Mouse (Mus musculus): ENCODE measurements around the gene Ano6. TPM values are rescaled to one million over a fixed set of nuclear protein-coding genes. Genes with fewer than 3 reads are reported as not detected.
A peak's percentile ranks its signal among the peaks of the same experiment; 100 is the strongest.

The Ano6 gene
- polyA plus RNA-seq, 2 experiments, result 4.7 to 6.3 TPM

- no peaks in the 10 kb centered on the region for H3K9me3 ChIP-seq (ENCODE audit: control insufficient read depth, low read length)
- DNase-seq (ENCODE audit: low read depth in 3 of 3, low spot score in 3 of 3) (no peak), ATAC-seq (ENCODE audit: insufficient read depth) (no peak)
- no peak overlapping the region for H3K4me3 ChIP-seq (ENCODE audit: insufficient read depth in 1 of 2, low read depth in 2 of 2, low read length in 2 of 2)
- H3K27ac ChIP-seq, result no peak overlapping the region
- H3K36me3 ChIP-seq (replicated peaks; ENCODE audit: control insufficient read depth, insufficient read depth, low read depth), result no peaks in the 10 kb centered on the region
- TF ChIP-seq CTCF (IDR thresholded peaks at IDR 0.05; ENCODE audit: low read depth) (no peak), EP300 (IDR thresholded peaks at IDR 0.05; ENCODE audit: low read depth) (no peak)
- H3K4me2 ChIP-seq (ENCODE audit: low read depth), result no peak overlapping the region
- no peaks in the 10 kb centered on the region for H3K27me3 ChIP-seq (ENCODE audit: control insufficient read depth, insufficient read depth, low read length)
- no peak overlapping the region for H3K9ac ChIP-seq (replicated peaks)
- H3K4me1 ChIP-seq (replicated peaks; ENCODE audit: control insufficient read depth in 2 of 2, insufficient read depth in 2 of 2, low read length in 1 of 2), result 0 out of 4 replicates have a peak, but pooled peaks cover 0 to 2% of the 10 kb centered on the region in 2 experiments
- WGBS (ENCODE audit: insufficient replicate concordance), result 57% methylated on average over 7 of the region's 7 CpGs
Observed at GRCm38 (mm10) chr15:95761420-95761819, 29.2 kb upstream of the Ano6 start.

- H3K9me3 ChIP-seq (ENCODE audit: control insufficient read depth, low read length), result no peaks in the 10 kb centered on the region
- H3K9ac ChIP-seq (replicated peaks), result no peak overlapping the region
- WGBS (ENCODE audit: insufficient replicate concordance), result 34% methylated on average over 12 of the region's 12 CpGs
Observed at GRCm38 (mm10) chr15:95762661-95763303, 27.9 kb upstream of the Ano6 start.

GRCm38 (mm10) chr15:95763464-95763863 lies 27.2 kb upstream of the Ano6 start:
- TF ChIP-seq CTCF (IDR thresholded peaks at IDR 0.05; ENCODE audit: low read depth), result no peak
- TF ChIP-seq EP300 (IDR thresholded peaks at IDR 0.05; ENCODE audit: low read depth), result no peak

More at GRCm38 (mm10) chr15:95762661-95763303, 27.9 kb upstream of the Ano6 start:
- TF ChIP-seq EP300 (IDR thresholded peaks at IDR 0.05; ENCODE audit: low read depth), result no peak
- TF ChIP-seq CTCF (IDR thresholded peaks at IDR 0.05; ENCODE audit: low read depth), result peak; percentile 88
- DNase-seq (ENCODE audit: low read depth in 3 of 3, low spot score in 3 of 3) (peak; percentile 16 to 45 (median 37)), ATAC-seq (ENCODE audit: insufficient read depth) (peak; percentile 52; the same call in 1 of the 2 replicates)
- Histone ChIP-seq H3K27me3 (ENCODE audit: control insufficient read depth, insufficient read depth, low read length) (no peaks in the 10 kb centered on the region), H3K4me1 (replicated peaks; ENCODE audit: control insufficient read depth in 2 of 2, insufficient read depth in 2 of 2, low read length in 1 of 2) (no peaks in the 10 kb centered on the region), H3K27ac (no peak overlapping the region), H3K4me3 (ENCODE audit: insufficient read depth in 1 of 2, low read depth in 2 of 2, low read length in 2 of 2) (no peak overlapping the region), H3K36me3 (replicated peaks; ENCODE audit: control insufficient read depth, insufficient read depth, low read depth) (no peaks in the 10 kb centered on the region), H3K4me2 (ENCODE audit: low read depth) (no peak overlapping the region)

GRCm38 (mm10) chr15:95765271-95765670 lies 25.4 kb upstream of the Ano6 start:
- Histone ChIP-seq H3K27ac (no peak overlapping the region), H3K9ac (replicated peaks) (no peak overlapping the region), H3K4me1 (replicated peaks; ENCODE audit: control insufficient read depth in 2 of 2, insufficient read depth in 2 of 2, low read length in 1 of 2) (no peaks in the 10 kb centered on the region), H3K4me2 (ENCODE audit: low read depth) (no peak overlapping the region), H3K9me3 (ENCODE audit: control insufficient read depth, low read length) (no peaks in the 10 kb centered on the region), H3K27me3 (ENCODE audit: control insufficient read depth, insufficient read depth, low read length) (no peaks in the 10 kb centered on the region), H3K36me3 (replicated peaks; ENCODE audit: control insufficient read depth, insufficient read depth, low read depth) (no peaks in the 10 kb centered on the region), H3K4me3 (ENCODE audit: insufficient read depth in 1 of 2, low read depth in 2 of 2, low read length in 2 of 2) (no peak overlapping the region)
- no peak for DNase-seq (ENCODE audit: low read depth in 3 of 3, low spot score in 3 of 3)
- no peak for ATAC-seq (ENCODE audit: insufficient read depth)
- 75% methylated on average over 8 of the region's 8 CpGs for WGBS (ENCODE audit: insufficient replicate concordance)
- TF ChIP-seq EP300 (IDR thresholded peaks at IDR 0.05; ENCODE audit: low read depth), result no peak
- no peak for TF ChIP-seq CTCF (IDR thresholded peaks at IDR 0.05; ENCODE audit: low read depth)

More at GRCm38 (mm10) chr15:95763464-95763863, 27.2 kb upstream of the Ano6 start:
- 43% methylated on average over 6 of the region's 6 CpGs for WGBS (ENCODE audit: insufficient replicate concordance)
- Histone ChIP-seq H3K9me3 (ENCODE audit: control insufficient read depth, low read length) (no peaks in the 10 kb centered on the region), H3K4me3 (ENCODE audit: insufficient read depth in 1 of 2, low read depth in 2 of 2, low read length in 2 of 2) (no peak overlapping the region), H3K4me2 (ENCODE audit: low read depth) (no peak overlapping the region), H3K27me3 (ENCODE audit: control insufficient read depth, insufficient read depth, low read length) (no peaks in the 10 kb centered on the region), H3K4me1 (replicated peaks; ENCODE audit: control insufficient read depth in 2 of 2, insufficient read depth in 2 of 2, low read length in 1 of 2) (no peaks in the 10 kb centered on the region), H3K36me3 (replicated peaks; ENCODE audit: control insufficient read depth, insufficient read depth, low read depth) (no peaks in the 10 kb centered on the region), H3K27ac (no peak overlapping the region), H3K9ac (replicated peaks) (no peak overlapping the region)
- ATAC-seq (ENCODE audit: insufficient read depth) (no peak), DNase-seq (ENCODE audit: low read depth in 3 of 3, low spot score in 3 of 3) (no peak)

GRCm38 (mm10) chr15:95765936-95766335 lies 24.7 kb upstream of the Ano6 start:
- no peak for TF ChIP-seq CTCF (IDR thresholded peaks at IDR 0.05; ENCODE audit: low read depth)
- TF ChIP-seq EP300 (IDR thresholded peaks at IDR 0.05; ENCODE audit: low read depth), result no peak
- Histone ChIP-seq H3K9me3 (ENCODE audit: control insufficient read depth, low read length) (no peaks in the 10 kb centered on the region), H3K4me2 (ENCODE audit: low read depth) (no peak overlapping the region), H3K36me3 (replicated peaks; ENCODE audit: control insufficient read depth, insufficient read depth, low read depth) (no peaks in the 10 kb centered on the region), H3K27me3 (ENCODE audit: control insufficient read depth, insufficient read depth, low read length) (no peaks in the 10 kb centered on the region), H3K27ac (no peak overlapping the region), H3K4me1 (replicated peaks; ENCODE audit: control insufficient read depth in 2 of 2, insufficient read depth in 2 of 2, low read length in 1 of 2) (no peaks in the 10 kb centered on the region), H3K9ac (replicated peaks) (no peak overlapping the region), H3K4me3 (ENCODE audit: insufficient read depth in 1 of 2, low read depth in 2 of 2, low read length in 2 of 2) (no peak overlapping the region)
- DNase-seq (ENCODE audit: low read depth in 3 of 3, low spot score in 3 of 3) (no peak), ATAC-seq (ENCODE audit: insufficient read depth) (no peak)
- 65% methylated on average over 6 of the region's 6 CpGs for WGBS (ENCODE audit: insufficient replicate concordance)

All from liver, embryonic 14.5 days (tissue).